Mouse (Mus musculus): Measurements from ENCODE around the gene Tmem184b. TPM values are rescaled to one million over a fixed set of nuclear protein-coding genes. Genes with fewer than 3 reads are reported as not detected.

Gene Tmem184b
- polyA plus RNA-seq (2012) = 18.0 and 25.1 TPM in 2 replicates

- no peak for TF ChIP-seq GATA1 (IDR thresholded peaks at IDR 0.05; ENCODE audit: low read length)
Observed at GRCm38 (mm10) chr15:79402836-79403762, at the start of gene Tmem184b. Gene Tmem184b, minus strand, starts transcription at chr15:79403569.

- TF ChIP-seq GATA1 (IDR thresholded peaks at IDR 0.05; ENCODE audit: low read length) = no peak
Observed at GRCm38 (mm10) chr15:79448041-79448440, 44.7 kb upstream of the Tmem184b start.

GRCm38 (mm10) chr15:79445786-79446654 is 42.7 kb upstream of the Tmem184b start:
- TF ChIP-seq GATA1 (IDR thresholded peaks at IDR 0.05; ENCODE audit: low read length) = no peak

GRCm38 (mm10) chr15:79443856-79444410 is 40.6 kb upstream of the Tmem184b start:
- TF ChIP-seq GATA1 (IDR thresholded peaks at IDR 0.05; ENCODE audit: low read length) = no peak

GRCm38 (mm10) chr15:79442961-79443518 is 39.7 kb upstream of the Tmem184b start:
- no peak for TF ChIP-seq GATA1 (IDR thresholded peaks at IDR 0.05; ENCODE audit: low read length)

- no peak for TF ChIP-seq GATA1 (IDR thresholded peaks at IDR 0.05; ENCODE audit: low read length)
Observed at GRCm38 (mm10) chr15:79442257-79442611, 38.9 kb upstream of the Tmem184b start.

- no peak for TF ChIP-seq GATA1 (IDR thresholded peaks at IDR 0.05; ENCODE audit: low read length)
Observed at GRCm38 (mm10) chr15:79441331-79442256, 38.2 kb upstream of the Tmem184b start.

GRCm38 (mm10) chr15:79440651-79441330 is 37.4 kb upstream of the Tmem184b start:
- TF ChIP-seq GATA1 (IDR thresholded peaks at IDR 0.05; ENCODE audit: low read length) = no peak

- TF ChIP-seq GATA1 (IDR thresholded peaks at IDR 0.05; ENCODE audit: low read length) = no peak
Observed at GRCm38 (mm10) chr15:79440223-79440622, 36.9 kb upstream of the Tmem184b start.

- no peak for TF ChIP-seq GATA1 (IDR thresholded peaks at IDR 0.05; ENCODE audit: low read length)
Observed at GRCm38 (mm10) chr15:79439386-79439785, 36.0 kb upstream of the Tmem184b start.

GRCm38 (mm10) chr15:79438816-79439215 is 35.4 kb upstream of the Tmem184b start:
- no peak for TF ChIP-seq GATA1 (IDR thresholded peaks at IDR 0.05; ENCODE audit: low read length)

- TF ChIP-seq GATA1 (IDR thresholded peaks at IDR 0.05; ENCODE audit: low read length) = no peak
Observed at GRCm38 (mm10) chr15:79438209-79438810, 34.9 kb upstream of the Tmem184b start.

- TF ChIP-seq GATA1 (IDR thresholded peaks at IDR 0.05; ENCODE audit: low read length) = no peak
Observed at GRCm38 (mm10) chr15:79437541-79438208, 34.3 kb upstream of the Tmem184b start.
